Mouse (Mus musculus): ENCODE measurements at regions not wholly inside any gene's neighbourhood (a gene's known extent, or its start where the extent isn't known, plus 50 kb on each side); places are given as distances from the start of the nearest gene placed in this dataset.

DNA sequence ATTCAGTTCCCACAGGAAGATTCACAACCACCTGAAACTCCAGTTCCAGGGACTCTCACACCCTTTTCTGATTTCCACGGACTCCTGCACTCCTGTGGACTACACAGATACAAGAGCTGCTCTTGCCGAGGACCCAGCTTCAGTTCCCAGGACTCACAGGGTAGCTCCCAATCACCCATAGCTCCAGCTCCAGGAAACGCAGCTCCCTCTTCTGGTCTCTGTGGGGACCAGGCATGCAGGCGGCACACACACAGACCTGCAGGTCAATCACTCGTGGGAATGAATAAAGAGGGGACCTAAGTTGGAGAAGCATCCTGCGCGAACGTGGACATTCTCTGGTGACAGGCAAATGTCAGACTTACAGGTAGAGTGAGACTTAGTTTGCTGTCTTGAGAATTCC, 214.3 kb upstream of the Rgma start:
- DNase-seq: no peak
- intact Hi-C loops (cut with DNase I; ENCODE audit: low total_unique reads): no loop called here

DNA sequence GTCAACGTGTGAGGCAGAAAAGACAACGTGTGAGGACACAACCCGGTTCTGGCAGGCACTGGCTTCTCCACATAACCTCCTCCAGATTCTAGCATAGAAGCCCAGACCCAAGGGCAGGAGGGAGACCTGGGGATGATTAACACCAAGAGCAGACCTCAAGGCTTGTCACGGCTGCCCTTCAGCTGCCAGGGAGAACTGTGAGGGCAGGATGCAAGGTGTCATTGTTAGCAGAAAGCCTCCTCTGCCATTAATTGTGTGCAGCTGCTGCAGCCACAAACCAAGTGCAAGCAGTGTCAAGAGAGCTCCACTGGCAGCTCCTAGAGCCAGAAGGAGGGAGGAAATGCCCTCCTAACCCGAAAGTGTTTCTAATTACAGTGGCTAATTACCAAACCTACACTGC, 211.6 kb upstream of the Rgma start:
- intact Hi-C loops (cut with DNase I; ENCODE audit: low total_unique reads): no loop called here
- no peak for DNase-seq

DNA sequence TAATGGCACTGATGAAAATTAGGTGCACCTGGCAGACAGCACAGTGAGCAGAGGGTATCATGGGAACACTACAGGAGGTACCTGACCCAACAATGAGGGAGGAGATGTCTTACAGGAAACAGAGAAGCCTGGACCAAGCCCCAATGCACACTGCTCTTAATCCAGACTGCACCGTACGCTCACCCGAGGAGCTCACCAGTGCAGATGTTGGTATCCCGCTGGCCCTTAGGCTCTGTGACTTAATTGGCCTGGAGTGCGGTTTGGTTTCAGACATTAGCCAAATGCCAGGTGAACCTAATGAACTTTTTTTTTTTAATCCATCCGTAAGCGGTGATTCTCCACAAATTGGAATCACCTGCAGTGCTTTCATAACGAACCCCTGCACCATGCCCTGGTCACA, 209.8 kb upstream of the Rgma start:
- DNase-seq: no peak
- intact Hi-C loops (cut with DNase I; ENCODE audit: low total_unique reads): no loop called here

DNA sequence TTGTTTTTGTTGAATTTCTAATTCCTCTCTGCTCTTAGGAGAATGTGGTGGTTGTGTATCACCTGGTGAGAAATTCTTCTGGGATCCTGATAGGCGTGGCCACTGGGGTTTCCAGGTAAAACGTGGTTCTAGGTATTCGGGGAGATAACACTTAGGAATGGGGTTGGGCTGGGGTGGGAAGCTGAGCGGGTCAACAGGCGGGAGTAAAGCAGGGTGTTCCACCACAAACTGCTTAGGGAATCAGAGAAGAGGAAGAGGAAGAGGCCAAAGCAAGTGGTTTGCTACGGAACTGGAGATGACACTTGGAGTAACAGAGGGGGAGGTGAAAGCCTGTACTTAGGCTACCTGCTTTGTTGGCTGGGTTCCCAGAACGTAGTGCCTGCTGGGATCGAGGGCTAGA, 205.9 kb upstream of the Rgma start:
- DNase-seq: no peak
- intact Hi-C loops (cut with DNase I; ENCODE audit: low total_unique reads): no loop called here

DNA sequence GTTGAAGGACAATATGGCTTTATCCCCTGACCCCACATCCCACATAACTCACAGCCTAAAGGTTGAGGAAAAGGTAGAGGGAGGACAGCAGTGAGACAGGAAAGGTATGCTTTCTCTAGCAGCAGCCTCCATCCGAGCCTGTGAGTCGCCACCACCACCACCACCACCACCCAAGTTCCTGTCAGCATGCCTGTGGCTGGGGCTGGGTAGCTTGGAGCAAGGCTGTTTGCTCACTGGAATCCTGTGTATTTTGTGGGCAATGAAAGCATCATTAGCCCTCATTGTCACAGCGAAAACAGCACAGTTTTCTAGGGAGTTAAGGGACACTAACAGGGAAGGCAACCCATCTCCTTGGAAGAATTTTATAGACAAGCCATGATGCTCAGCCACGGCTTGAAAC, 202.7 kb upstream of the Rgma start:
- intact Hi-C loops (cut with DNase I; ENCODE audit: low total_unique reads): no loop called here
- DNase-seq: no peak

DNA sequence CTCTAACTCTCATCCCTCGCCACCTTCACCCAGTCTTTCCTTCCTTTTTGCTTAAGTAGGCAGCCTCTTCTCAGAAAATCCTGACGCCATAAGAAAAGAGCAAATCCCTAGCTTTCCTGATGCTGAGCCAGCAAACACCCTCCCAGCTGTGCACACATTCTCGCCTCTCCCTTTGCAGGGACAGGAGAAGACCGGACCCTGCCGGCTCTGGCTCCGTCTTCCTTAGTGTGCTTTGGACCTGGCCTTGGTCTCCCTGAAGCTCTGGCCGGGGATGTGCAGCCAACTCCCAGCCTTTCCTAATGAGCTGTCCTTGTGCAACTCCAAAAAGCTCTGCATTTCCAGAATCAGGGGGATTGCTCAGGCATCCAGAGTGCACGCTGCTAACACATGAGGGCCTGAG, 191.5 kb upstream of the Rgma start:
- intact Hi-C loops (cut with DNase I; ENCODE audit: low total_unique reads): no loop called here
- peak; percentile 67 for DNase-seq

DNA sequence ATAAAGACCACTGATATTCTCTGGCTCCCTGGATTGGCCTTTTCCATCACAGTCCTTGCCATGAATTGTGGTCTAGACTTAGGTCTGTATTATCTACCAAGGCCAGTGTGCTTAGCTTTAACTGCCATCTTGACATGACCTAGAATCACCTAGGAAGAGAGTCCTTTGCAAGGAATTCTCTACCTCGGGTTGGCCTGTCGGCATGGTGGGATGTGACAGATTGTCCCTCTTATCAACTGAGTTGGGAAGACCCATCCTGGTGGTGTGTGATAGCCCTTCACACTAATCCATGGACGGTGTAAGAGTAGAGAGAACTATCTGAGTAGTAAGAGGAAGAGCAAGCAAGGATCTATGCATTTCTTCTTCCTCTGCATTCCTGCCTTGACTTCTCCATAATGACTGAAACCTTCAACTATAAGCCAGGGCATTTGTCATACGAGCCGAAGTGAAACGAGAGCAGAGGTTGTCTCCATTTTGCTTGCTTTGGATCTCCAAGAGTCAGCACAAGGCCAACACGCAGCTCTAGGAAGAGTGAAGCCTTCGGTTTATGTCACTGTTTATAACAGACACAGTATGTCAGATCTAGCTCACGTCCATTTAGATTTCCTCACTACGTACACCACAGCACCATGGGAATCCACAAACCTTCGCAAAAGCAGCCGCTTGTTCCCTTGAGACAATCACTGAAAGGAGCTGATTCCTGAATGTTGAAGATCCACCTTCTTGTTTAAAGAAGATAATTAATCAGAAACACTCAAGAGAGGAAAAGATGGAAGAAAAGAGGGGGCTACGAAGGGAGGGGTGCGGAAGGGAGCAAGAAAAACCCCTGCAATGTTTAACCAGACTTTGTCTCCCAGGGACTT, 190.9 kb upstream of the Rgma start:
- intact Hi-C loops (cut with DNase I; ENCODE audit: low total_unique reads): no loop called here
- DNase-seq: no peak

DNA sequence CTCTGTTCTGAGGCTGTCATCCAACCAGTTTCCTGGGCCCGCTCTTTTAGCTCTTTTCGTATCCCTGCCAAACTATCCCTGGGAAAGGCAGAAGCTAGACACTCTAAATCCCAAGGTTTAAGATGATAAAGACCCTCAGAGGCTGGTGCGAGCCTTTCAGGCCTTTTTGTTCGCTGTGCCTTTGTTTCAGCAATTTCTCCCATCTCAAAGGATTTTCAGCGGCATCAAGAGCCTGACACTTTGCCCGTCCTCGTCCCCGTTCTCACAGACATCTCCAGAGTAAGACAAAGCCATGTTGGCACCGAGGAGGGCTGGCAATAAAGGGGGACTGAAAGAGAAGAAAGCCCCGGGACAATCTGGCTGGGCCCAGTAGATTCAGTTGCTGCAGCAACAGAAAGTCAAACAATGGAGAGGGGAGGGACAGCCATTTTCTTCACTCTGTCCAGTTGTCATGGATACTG, 190.2 kb upstream of the Rgma start:
- intact Hi-C loops (cut with DNase I; ENCODE audit: low total_unique reads): no loop called here
- no peak for DNase-seq

DNA sequence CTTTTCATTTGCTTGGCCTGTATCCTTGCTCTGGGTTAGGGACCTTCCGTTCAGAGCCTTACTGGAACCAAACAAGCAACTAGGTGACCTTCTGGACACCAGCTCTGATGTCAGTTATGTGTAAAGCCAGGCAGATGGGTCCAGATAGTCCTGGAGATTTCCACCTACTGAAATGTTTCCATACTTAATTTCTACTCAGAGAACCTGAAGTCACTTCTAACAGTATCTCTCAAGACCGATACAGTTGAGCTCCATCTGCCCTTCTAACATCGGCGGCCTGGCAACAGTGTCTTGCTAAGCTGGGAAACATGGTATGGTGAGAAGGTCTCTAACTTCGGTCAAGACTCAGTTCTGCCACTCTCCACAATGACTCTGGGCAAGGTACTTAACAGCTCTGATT, 189.7 kb upstream of the Rgma start:
- intact Hi-C loops (cut with DNase I; ENCODE audit: low total_unique reads): no loop called here
- no peak for DNase-seq

DNA sequence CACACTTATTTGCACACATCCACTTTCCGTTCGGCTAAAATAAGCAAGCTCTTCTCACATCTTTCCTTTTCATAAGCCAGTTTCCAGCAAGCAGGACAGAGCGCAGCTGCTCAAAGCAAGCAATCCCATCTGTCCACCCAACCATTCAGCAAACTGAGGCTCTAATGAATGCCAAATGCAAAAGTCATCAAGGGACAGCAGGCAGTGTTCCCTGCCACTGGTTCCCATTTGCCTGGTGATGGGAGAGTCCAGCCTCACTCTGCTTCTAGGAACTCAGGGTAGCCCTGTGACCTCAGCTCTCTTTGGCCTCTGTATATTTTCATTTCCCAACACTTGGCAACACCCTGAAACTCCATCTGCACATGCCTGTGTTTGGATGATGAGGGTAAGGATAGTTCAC, 188.8 kb upstream of the Rgma start:
- intact Hi-C loops (cut with DNase I; ENCODE audit: low total_unique reads): no loop called here
- peak; percentile 35 for DNase-seq

DNA sequence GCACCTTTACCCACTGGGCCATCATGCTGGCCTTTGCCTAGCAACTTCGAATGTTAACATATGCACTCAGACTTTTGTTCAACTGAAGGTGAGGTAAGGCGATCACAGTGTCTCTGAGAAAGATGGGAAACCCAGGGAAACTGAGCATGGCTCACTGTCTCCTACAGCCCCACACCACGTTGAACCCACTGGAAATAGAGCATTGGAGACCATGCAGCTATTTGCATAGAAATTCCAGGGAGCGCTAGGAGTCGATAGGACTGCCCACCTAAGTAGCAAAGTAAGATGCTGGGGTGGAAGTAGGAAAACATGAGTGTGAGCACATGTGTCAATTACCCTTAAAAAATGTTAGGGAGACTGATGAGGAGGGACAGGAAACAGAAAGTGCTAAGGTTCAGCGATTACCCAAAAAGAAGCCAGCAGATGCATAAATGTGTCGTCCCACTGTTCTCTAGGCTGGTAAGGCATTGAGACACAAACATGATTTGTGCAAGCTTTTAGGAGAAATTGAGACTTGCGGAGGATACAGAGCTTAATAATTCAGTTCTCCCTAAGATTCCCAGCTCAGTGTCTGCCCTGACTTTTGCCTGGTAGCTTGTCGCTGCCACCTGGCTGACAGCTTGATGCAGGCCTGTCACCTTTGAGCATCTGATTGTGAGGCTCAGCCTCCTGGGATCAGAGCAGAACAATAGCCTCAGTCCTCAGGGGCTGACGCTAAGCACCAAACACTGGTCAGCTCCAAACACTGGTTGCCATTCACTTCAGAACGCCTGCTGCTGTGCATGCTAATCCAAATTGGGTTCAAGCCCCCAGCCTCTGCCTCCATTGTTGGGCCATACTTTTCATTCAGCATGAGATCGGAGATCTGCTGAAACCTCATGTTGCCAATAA, 183.7 kb upstream of the Rgma start:
- intact Hi-C loops (cut with DNase I; ENCODE audit: low total_unique reads): no loop called here

DNA sequence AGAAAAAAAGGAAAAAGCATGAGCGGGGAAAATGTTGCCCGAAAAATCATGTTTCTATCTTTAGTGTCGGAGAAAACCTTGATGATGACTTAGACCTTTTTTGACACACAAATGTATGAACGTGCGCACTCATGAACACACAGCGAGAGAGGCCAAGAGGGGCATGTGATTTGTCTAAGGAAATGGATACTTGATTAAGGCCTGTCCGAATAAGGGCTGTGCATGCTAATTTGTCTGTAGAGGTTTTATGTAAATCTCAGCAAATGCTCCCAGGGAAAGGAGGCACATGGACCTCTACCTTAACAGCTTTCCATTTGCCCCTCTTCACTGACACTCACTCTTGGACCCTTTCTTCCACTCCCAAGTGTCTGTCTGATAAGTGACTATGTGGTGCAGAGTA, 182.5 kb upstream of the Rgma start:
- intact Hi-C loops (cut with DNase I; ENCODE audit: low total_unique reads): no loop called here
- no peak for DNase-seq

More for the DNA sequence above, 183.7 kb upstream of the Rgma start:
- DNase-seq: no peak

DNA sequence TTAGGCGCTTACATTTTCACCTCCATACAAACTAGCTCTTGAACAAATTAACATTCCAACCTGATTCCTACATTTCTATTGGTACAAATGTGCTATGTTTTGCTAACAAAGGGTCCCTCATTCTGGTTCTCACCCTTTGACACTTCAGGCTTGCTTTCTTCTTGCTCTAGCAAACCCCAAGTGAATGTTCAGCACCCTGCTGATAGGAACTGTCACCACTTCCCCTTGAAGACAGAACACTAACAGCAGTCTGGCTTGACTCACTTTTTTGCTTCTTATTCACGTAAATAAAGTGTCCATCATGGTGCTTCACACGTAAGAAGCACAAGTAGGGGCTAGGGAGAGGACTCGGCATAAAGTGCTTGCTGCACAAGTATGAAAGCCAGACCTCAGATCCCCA, 180.0 kb upstream of the Rgma start:
- no peak for DNase-seq
- intact Hi-C loops (cut with DNase I; ENCODE audit: low total_unique reads): no loop called here

DNA sequence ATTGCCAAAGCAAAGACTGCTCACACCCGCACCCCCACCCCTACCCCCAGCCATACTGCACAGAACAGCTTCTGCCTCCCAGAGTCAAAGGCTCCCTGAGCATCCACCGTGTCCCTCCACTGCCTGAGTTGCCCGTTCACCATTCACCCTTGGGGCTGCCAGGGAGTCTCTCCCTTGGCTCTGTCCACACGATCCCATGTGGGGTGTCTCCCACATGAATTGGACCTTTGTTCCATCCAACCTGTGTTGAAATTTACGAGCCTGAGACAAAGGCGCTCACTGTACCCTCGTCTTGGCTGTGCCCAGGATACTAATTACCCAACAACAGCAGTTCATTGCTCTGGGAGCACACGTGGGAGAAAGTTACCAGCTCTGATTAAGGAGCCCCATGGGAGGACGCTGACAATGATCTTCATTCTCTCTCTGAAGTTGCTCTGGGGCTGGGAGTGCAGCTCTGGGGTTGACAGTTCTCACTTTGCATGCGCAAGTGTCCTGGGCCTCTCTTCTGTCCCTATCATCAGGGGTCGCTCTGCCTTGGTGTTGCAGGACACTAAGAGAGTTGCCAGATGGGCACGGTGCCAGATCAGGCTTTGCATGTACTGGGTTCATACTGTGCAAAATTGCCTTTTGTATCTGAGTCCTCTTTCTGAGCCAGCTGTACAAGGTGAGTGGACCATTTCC, 178.3 kb upstream of the Rgma start:
- intact Hi-C loops (cut with DNase I; ENCODE audit: low total_unique reads): no loop called here
- DNase-seq: peak; percentile 35

DNA sequence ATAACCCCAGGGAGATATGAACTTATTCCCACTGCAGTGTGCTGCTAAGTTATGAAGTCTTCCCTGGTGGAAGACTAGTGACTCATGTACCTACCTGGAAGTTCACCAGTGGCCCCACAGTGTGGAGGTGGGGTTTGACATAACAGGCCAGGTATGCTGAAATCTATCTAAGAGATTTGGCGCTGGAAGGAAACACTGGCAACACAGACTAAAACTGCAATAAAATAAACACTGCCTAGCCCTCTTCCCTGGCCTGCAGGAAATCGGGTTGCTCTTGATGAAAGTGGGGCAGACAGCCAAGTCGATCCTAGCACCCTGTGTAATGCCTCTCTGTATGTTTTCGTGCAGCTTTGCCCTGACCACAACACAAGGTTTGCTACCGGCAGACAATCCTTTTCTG, 177.2 kb upstream of the Rgma start:
- DNase-seq: no peak
- intact Hi-C loops (cut with DNase I; ENCODE audit: low total_unique reads): no loop called here

DNA sequence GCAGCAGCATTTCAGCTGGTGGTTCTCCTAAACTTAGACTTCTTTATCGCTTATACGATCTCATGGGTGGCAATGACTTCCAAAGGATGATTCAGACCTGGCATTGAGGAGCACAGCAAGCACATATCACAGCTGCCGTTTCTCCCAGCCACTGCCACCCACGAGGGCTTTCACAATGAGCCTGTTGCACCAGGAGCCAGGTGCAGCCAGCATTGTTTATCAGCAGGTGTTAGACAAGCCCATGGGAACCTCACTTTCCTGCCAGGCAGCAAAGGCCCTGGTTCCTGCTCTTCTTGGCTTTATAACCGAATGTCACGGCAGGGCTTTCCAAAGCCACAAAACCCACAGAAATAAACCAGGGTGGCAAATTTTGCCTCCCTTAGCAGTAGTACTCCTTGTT, 175.3 kb upstream of the Rgma start:
- intact Hi-C loops (cut with DNase I; ENCODE audit: low total_unique reads): no loop called here
- peak; percentile 23 for DNase-seq

DNA sequence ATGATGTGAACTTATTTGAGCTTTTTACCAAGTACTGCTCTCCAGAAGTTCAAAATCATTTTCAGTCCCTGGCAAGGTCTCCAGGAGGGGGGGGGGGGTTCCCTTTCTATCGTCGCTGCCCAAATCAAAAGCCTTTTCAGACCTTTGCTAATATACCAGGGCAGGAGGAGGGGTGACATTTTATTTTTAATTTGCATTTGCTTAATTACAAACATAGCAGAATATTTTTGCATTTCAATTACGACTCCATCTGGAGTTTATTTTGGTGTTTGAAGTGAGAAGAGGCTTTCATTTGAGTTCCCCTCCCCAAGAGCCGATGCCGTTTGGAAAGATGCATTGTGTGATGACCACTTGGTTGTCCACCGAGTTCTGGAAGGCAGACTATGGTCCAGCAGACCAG, 174.0 kb upstream of the Rgma start:
- DNase-seq: no peak
- intact Hi-C loops (cut with DNase I; ENCODE audit: low total_unique reads): no loop called here

DNA sequence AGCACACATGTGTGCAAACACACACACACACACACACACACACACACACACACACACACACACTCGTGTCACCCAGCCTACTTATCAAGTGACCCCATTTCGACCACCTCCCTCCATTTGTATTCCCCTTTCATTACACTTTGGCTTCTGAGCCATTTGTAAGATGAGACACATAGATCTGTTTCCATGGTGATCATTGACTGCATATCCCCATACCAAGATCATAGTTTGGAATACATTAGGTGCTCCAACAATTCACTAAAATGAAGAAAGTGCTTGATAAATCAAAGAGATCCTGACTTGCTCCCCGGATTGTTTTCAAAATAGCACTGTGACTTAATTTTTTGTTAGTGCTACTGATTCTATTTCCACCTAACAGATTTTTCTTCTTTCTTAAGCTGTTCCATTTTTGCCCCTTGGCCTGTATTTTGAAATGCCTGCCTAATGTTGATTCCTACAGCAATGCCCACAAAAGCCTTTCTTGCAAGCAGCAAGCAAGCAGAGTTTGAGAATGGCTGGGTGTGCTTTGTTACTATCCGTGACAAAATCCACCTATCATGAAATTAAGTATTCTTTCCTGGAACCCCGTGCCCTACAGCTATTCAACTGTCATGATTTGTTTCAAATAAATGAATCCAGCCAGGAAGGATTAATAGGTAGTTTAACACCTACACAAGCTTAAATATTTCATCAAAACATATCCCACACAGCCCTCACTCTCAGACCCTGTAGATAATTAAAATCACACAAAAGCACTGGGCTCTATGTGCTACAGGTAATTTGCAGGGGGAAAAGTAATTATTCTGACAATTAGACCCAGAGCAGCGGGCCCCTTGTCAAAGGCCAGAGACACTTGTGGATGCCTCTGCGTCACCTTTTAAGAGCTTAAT, 168.1 kb upstream of the Rgma start:
- intact Hi-C loops (cut with DNase I; ENCODE audit: low total_unique reads): no loop called here
- DNase-seq: no peak

DNA sequence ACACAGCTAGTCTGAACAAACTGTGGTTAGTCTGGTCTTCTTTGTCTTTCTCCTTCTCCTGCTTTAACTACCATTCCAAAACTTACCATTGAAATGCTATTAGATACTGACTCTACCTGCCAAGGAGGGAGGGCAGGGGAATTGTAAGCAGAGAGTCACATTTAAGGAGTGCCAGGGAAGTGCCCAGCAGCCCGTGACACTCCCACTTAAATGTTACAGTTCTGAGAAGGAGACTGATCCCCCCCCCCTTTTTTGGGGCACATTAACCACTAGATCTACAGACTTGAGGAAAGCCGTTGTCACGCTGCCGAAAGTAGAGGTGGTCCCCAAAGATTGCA, 166.9 kb upstream of the Rgma start:
- intact Hi-C loops (cut with DNase I; ENCODE audit: low total_unique reads): no loop called here

More for the DNA sequence above, 166.9 kb upstream of the Rgma start:
- DNase-seq: no peak
